Mouse (Mus musculus): ENCODE results near the gene Mrps33.

Gene Mrps33

GRCm38 (mm10) chr6:39780857-39781666 is 29.7 kb downstream of the Mrps33 start:
- no peak for DNase-seq (ENCODE audit: extremely low read depth, low read depth, low spot score)

- no peak for DNase-seq (ENCODE audit: extremely low read depth, low read depth, low spot score)
Observed at GRCm38 (mm10) chr6:39778506-39778905, 32.3 kb downstream of the Mrps33 start.

- DNase-seq (ENCODE audit: extremely low read depth, low read depth, low spot score) = no peak
Observed at GRCm38 (mm10) chr6:39776275-39776674, 34.5 kb downstream of the Mrps33 start.

- DNase-seq (ENCODE audit: extremely low read depth, low read depth, low spot score) = peak; percentile 65
Observed at GRCm38 (mm10) chr6:39775029-39775428, 35.8 kb downstream of the Mrps33 start.

GRCm38 (mm10) chr6:39757229-39757628 is 53.6 kb downstream of the Mrps33 start:
- no peak for DNase-seq (ENCODE audit: extremely low read depth, low read depth, low spot score)

Measured in fat pad, adult 2 months (tissue).